Mouse (Mus musculus) forebrain, embryonic 12.5 days (tissue): ENCODE measurements around the gene Cgnl1. TPM values are rescaled to one million over a fixed set of nuclear protein-coding genes. Genes with fewer than 3 reads are reported as not detected.
"Not testable (repeated sequence)": the region's sequence is repeated elsewhere in the genome, so short reads cannot be mapped to it uniquely, and the experiment has no call there.

ENCODE experiments used
- ATAC-seq: fragments of 200-750 bp; cut with Nextera tagmentation; 2 replicates; pipeline ENCODE4 v1.8.0; 2017; ENCODE audit warnings: moderate TSS enrichment; ENCODE audit not compliant: low FRiP score
- H3K27ac ChIP-seq: fragments of 300-500 bp; sonication (generic); 2 replicates; pipeline ENCODE4 v1.5.1; 2016; ENCODE audit warnings: mild to moderate bottlenecking
- H3K27me3 ChIP-seq: fragments of 300-500 bp; sonication (generic); 2 replicates; pipeline ENCODE4 v1.6.1; 2016; ENCODE audit warnings: mild to moderate bottlenecking
- H3K36me3 ChIP-seq: fragments of 300-500 bp; sonication (generic); replicated peaks from 2 replicates; pipeline ENCODE4 v1.6.1; 2016; ENCODE audit warnings: mild to moderate bottlenecking
- H3K4me1 ChIP-seq: fragments of 300-500 bp; sonication (generic); 2 replicates; pipeline ENCODE4 v1.6.1; 2016
- H3K4me2 ChIP-seq: fragments of 300-500 bp; sonication (generic); 2 replicates; pipeline ENCODE4 v1.6.1; 2016; ENCODE audit warnings: mild to moderate bottlenecking, moderate library complexity
- H3K4me3 ChIP-seq: fragments of 300-500 bp; sonication (generic); replicated peaks from 2 replicates; pipeline ENCODE4 v1.5.1; 2016; ENCODE audit warnings: mild to moderate bottlenecking
- H3K9ac ChIP-seq: fragments of 300-500 bp; sonication (generic); 2 replicates; pipeline ENCODE4 v1.6.1; 2016; ENCODE audit warnings: mild to moderate bottlenecking
- H3K9me3 ChIP-seq: fragments of 300-500 bp; sonication (generic); 2 replicates; pipeline ENCODE4 v1.6.1; 2016
- WGBS: fragments of 180-500 bp; shearing (Covaris S2); methylation state at CpG from one replicate; pipeline ENCODE4 v1.1.7; 2016; 5-methylcytosine and 5-hydroxymethylcytosine counted together
- polyA plus RNA-seq: library from polyadenylated mRNA; unstranded; fragments of >200 nt; fragmentation: Nextera tagmentation; extraction: Ambion mirVana; gene quantifications from 2 replicates; pipeline ENCODE4 v1.2.1, GENCODE M21; 2016

Gene Cgnl1
- polyA plus RNA-seq, 1 experiment from 2014 or later = 5.2 TPM

DNA sequence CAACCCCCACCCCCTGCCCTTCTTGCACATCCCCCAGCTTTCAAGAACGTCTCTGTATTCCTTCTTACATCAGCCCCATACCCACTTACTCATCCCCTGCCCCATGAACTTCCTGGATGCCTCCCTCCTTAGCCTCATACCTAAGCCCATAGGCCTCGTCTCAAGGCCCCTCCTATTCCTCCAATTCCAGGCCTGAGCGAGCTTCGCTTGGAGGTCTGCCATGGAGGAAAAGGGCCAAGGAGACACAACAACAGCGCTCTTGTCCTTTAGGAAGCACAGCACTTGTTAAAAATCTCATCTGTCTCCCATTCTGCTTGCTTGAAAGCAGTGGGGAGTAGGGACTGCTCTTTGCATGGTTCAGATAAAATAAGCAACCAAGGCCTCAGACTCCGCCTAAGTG, 143.1 kb downstream of the Cgnl1 start:
- H3K27ac ChIP-seq = no peak overlapping the region
- no peak for ATAC-seq
- WGBS = 83% methylated on average over 6 of the region's 6 CpGs

DNA sequence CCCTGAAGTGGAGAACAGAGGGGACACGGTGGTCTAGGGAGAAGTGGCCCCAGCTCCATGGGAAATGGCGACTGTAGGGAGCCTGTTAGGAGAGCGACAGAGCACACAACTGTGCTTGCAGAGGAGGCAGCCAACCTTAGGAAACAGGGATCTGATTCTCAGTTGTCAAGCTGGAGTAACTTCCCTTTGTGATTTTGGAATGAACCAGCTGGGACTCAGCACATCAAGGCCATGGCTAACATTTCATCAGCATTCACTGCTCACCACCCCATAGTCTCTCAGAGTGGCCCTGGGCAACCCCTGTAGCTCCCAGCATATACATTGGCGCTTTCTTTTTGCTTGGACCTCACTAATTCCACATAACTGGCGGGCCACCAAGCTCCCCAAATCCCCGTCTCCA, 145.4 kb downstream of the Cgnl1 start:
- no peak for ATAC-seq
- 82% methylated on average over 6 of the region's 6 CpGs for WGBS

More for the DNA sequence above, 143.1 kb downstream of the Cgnl1 start:
- H3K27me3 ChIP-seq = no peaks in the 10 kb centered on the region
- no peak overlapping the region for H3K4me3 ChIP-seq
- H3K9ac ChIP-seq = no peak overlapping the region
- H3K9me3 ChIP-seq = no peaks in the 10 kb centered on the region
- H3K36me3 ChIP-seq = no peaks in the 10 kb centered on the region
- no peaks in the 10 kb centered on the region for H3K4me1 ChIP-seq
- H3K4me2 ChIP-seq = no peak overlapping the region

DNA sequence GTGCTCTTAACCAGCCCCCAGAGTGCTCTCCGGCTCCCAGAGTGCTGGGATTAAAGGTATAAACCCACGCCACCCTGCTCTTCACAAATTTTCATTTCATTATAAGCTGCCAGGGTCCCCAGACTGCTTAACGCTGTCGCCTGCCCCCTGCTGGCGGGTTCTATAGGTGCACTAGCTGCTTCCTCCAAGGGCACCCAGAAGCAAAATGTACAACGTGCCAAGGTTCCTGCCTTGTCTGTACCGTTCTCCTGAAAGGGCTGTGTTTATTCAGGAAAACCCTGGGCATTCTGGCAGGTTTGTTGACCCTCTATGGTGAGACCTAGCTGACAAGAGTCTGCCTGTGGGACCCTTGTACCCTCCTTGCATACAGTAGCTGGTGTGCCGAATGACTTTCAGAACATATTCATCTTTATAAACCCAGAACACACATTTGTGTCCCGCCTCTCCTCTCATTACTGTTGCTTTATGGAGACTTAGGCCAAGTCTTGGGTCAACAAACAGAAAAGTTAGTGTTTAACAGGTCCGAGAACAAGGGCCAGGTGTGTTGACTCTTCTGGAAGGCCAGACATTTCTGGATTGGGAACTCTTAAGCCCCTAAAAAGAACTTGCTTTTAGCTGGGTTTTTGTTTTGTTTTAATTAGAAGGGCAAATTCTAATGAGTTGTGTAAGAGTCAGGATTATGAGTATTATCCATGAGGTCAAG, 146.5 kb downstream of the Cgnl1 start:
- H3K4me3 ChIP-seq = no peak overlapping the region
- no peak overlapping the region for H3K4me2 ChIP-seq
- no peaks in the 10 kb centered on the region for H3K9me3 ChIP-seq
- H3K36me3 ChIP-seq = no peaks in the 10 kb centered on the region
- H3K27ac ChIP-seq = no peak overlapping the region
- no peak overlapping the region for H3K9ac ChIP-seq
- ATAC-seq = no peak
- no peaks in the 10 kb centered on the region for H3K4me1 ChIP-seq
- 47% methylated on average over 10 of the region's 10 CpGs for WGBS
- H3K27me3 ChIP-seq = no peaks in the 10 kb centered on the region

More for the DNA sequence above, 145.4 kb downstream of the Cgnl1 start:
- H3K9me3 ChIP-seq = no peaks in the 10 kb centered on the region
- no peaks in the 10 kb centered on the region for H3K27me3 ChIP-seq
- no peak overlapping the region for H3K27ac ChIP-seq
- no peak overlapping the region for H3K9ac ChIP-seq
- no peaks in the 10 kb centered on the region for H3K4me1 ChIP-seq
- no peak overlapping the region for H3K4me2 ChIP-seq
- no peaks in the 10 kb centered on the region for H3K36me3 ChIP-seq
- no peak overlapping the region for H3K4me3 ChIP-seq

DNA sequence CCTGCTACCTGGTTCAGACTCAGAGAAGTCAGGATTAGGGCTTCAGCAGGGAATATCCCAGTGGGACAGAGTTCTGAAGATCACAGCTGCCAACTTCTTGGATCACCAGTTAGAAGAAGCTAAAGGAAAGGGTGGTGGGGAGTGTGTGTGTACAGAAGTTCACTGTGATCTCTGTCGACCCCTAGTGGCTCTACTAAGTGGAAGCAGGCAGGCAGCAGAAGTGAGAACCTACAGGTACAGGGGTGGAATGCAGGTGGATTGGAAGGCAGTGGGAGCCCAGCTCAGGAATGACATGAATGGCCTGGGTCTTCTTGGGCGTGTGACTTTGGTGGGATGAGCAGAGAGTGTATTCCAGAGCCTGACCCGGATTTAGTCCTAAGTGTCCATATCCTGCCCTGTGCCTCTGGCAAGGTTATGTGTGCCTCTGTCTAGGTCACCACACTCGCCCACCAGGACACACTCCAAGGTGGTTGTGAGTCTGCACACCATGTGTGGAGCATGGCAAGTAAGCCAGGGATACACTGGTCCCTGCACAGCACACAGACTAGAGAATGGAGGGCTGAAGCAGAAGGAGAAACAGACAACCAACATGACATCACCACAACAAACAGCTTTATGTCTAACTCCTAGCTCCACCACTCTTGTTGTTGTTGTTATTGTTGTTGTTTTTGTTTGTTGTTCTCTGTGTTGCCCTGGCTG, 147.4 kb downstream of the Cgnl1 start:
- Histone ChIP-seq H3K27ac (no peak overlapping the region), H3K9ac (no peak overlapping the region), H3K4me1 (no peaks in the 10 kb centered on the region), H3K27me3 (no peaks in the 10 kb centered on the region), H3K4me2 (no peak overlapping the region), H3K36me3 (no peaks in the 10 kb centered on the region), H3K4me3 (no peak overlapping the region), H3K9me3 (no peaks in the 10 kb centered on the region)
- ATAC-seq = no peak
- WGBS = 32% methylated on average over 4 of the region's 4 CpGs

DNA sequence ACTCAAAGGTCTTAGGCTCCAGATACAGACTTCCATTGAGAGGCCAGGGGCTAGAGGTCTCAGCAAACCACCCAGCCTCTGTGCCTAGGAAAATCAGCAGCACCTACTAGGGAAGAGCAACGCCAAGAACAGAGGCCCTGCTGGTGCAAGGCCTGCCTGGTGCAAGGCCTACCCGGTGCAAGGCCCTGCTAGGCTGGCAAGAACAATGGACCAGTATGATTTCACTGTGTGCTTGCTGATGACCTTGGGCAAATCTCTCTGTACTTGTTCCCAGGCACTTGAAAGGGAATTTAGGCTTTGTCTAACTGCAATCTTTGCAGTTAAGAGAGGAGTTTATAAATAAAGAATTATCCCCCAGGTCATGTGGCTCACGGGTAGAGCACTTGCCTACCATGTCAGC, 148.8 kb downstream of the Cgnl1 start:
- ATAC-seq = no peak
- H3K4me3 ChIP-seq = no peak overlapping the region
- WGBS = 81% methylated on average over 3 of the region's 3 CpGs
- no peaks in the 10 kb centered on the region for H3K27me3 ChIP-seq
- no peaks in the 10 kb centered on the region for H3K9me3 ChIP-seq
- H3K27ac ChIP-seq = no peak overlapping the region
- H3K4me2 ChIP-seq = no peak overlapping the region
- H3K4me1 ChIP-seq = no peaks in the 10 kb centered on the region
- H3K36me3 ChIP-seq = no peaks in the 10 kb centered on the region
- no peak overlapping the region for H3K9ac ChIP-seq

DNA sequence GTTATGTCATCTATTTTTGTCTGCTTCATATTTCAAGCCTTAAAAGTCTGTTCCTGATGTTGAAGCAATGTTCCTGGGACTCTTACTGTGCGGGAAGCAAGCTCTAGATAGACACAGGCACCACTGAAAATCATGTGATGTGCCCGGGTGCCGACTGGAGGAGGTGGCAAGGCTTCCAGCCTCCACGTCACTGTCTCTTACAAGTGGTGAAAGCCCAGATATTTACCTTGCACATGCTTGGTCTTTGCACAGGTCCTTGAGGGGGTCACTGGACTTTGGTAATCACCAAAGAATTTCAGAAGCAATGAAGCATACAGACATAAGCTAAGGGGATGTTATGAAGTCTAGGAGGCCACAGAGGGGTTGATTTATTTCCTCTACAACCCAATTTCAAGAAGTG, 149.4 kb downstream of the Cgnl1 start:
- no peak overlapping the region for H3K4me2 ChIP-seq
- 91% methylated on average over 4 of the region's 4 CpGs for WGBS
- no peak overlapping the region for H3K27ac ChIP-seq
- no peaks in the 10 kb centered on the region for H3K9me3 ChIP-seq
- no peaks in the 10 kb centered on the region for H3K4me1 ChIP-seq
- H3K9ac ChIP-seq = no peak overlapping the region
- no peaks in the 10 kb centered on the region for H3K36me3 ChIP-seq
- H3K4me3 ChIP-seq = no peak overlapping the region
- no peak for ATAC-seq
- no peaks in the 10 kb centered on the region for H3K27me3 ChIP-seq

DNA sequence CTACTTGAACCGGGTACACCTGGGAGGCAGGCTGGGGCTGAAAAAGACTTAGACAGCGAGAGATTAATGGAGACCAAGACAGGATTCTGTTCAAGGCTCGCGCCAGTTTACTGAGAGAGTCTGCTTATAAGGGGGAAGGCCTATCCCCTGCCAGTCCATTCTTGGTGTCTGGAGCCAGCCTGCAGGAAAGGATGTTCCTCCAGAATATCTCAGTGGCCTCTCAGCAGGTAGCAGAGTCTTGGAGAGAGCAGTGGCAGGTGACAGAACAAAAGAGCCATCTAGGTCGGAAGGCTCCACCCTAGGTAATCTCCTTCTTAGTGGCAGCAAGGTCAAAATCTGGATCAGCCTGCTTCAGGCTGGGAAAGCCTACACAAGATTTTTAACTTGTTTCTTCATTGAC, 151.3 kb downstream of the Cgnl1 start:
- not testable (repeated sequence) for H3K4me3 ChIP-seq, H3K4me1 ChIP-seq, H3K9ac ChIP-seq, H3K27me3 ChIP-seq, H3K36me3 ChIP-seq, H3K27ac ChIP-seq, H3K9me3 ChIP-seq, ATAC-seq, H3K4me2 ChIP-seq
- 78% methylated on average over 5 of the region's 5 CpGs for WGBS

DNA sequence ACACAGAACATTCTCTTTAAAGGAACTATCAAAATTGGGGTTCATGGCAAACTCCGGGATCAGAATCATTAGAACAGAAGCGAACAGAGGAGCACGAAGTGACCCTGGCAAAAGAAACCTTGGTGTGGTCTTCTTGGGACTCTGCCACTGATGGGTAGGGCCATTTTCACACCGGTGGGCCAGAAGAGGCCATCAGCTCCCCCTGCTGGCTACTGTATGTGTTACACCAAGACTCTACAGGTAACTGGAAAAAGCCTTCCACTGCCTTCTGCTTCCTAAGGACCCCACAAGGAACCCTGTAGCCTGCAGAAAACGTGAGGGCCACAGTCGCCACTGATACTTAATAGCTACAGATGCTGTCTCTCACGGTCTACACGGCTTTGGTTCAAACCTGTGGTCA, 154.0 kb downstream of the Cgnl1 start:
- WGBS = 52% methylated on average over 8 of the region's 8 CpGs

DNA sequence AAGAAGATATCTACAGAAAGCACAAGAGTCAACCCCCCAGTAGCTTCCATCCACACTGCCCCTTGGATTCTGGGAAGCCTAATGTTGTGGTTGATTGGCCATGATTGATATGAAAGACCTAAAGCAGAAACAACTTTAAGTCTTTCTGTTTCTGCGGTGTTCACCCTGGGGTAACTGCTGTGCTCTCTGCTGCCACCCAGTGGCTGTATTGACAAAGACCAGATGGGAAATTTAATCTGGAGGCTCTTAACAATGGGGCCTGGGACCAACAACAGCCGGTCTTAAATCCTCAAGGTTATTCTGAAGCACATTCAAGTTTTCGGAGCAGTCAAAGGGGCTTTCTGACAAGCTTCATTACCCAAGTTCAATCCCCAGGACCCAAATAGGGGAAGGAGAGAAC, 155.2 kb downstream of the Cgnl1 start:
- Histone ChIP-seq H3K4me3 (no peak overlapping the region), H3K4me1 (no peaks in the 10 kb centered on the region), H3K9ac (no peak overlapping the region), H3K36me3 (no peaks in the 10 kb centered on the region), H3K9me3 (no peaks in the 10 kb centered on the region), H3K4me2 (no peak overlapping the region), H3K27ac (no peak overlapping the region), H3K27me3 (no peaks in the 10 kb centered on the region)
- no peak for ATAC-seq
- WGBS = 12% methylated on average over 3 of the region's 3 CpGs

More for the DNA sequence above, 154.0 kb downstream of the Cgnl1 start:
- Histone ChIP-seq H3K4me1 (no peaks in the 10 kb centered on the region), H3K4me2 (no peak overlapping the region), H3K36me3 (no peaks in the 10 kb centered on the region), H3K27ac (no peak overlapping the region), H3K27me3 (no peaks in the 10 kb centered on the region), H3K9me3 (no peaks in the 10 kb centered on the region), H3K4me3 (no peak overlapping the region), H3K9ac (no peak overlapping the region)
- no peak for ATAC-seq

DNA sequence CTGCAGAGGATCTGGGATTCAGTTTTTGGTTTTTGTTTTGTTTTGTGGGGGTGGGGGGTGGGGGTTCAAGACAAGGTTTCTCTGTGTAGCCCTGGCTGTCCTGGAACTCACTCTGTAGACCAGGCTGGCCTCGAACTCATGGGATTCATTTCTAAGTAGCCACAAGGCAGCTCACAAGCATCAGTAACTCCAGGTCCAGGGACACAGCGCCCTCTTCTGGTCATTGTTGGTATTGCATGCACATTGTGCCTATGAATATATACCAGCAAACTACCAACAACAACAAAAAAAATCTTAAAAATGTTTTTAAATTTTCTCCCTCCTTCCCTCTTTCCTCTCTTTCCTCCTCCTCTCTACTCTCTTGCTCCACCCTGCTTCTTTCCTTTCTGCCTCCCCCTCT, 156.8 kb downstream of the Cgnl1 start:
- no peak overlapping the region for H3K27ac ChIP-seq
- no peak for ATAC-seq
- no peaks in the 10 kb centered on the region for H3K4me1 ChIP-seq
- no peaks in the 10 kb centered on the region for H3K9me3 ChIP-seq
- no peak overlapping the region for H3K4me3 ChIP-seq
- H3K27me3 ChIP-seq = no peaks in the 10 kb centered on the region
- no peak overlapping the region for H3K9ac ChIP-seq
- H3K36me3 ChIP-seq = no peaks in the 10 kb centered on the region
- H3K4me2 ChIP-seq = no peak overlapping the region
- 30% methylated on average over 2 of the region's 2 CpGs for WGBS

DNA sequence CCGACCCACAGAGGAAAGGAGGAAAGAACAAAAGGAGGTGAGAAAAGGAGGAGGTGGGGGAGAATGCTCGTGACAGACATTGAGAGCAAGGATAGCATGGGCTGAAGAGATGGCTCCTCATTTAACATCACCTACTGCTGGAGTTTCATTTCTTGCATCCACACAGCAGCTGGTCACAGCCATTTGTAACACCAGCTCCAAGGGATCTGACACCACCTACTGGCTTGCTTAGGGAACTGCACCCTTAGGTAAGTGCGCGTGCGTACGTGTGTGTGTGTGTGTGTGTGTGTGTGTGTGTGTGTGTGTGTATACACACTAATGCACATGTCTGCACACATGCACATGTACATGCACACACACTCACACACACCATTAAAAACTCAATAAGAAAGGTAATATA, 158.4 kb downstream of the Cgnl1 start:
- no peak for ATAC-seq
- Histone ChIP-seq H3K36me3 (no peaks in the 10 kb centered on the region), H3K9ac (no peak overlapping the region), H3K4me1 (no peaks in the 10 kb centered on the region), H3K27ac (no peak overlapping the region), H3K9me3 (no peaks in the 10 kb centered on the region), H3K4me3 (no peak overlapping the region), H3K4me2 (no peak overlapping the region), H3K27me3 (no peaks in the 10 kb centered on the region)
- 87% methylated on average over 6 of the region's 6 CpGs for WGBS

DNA sequence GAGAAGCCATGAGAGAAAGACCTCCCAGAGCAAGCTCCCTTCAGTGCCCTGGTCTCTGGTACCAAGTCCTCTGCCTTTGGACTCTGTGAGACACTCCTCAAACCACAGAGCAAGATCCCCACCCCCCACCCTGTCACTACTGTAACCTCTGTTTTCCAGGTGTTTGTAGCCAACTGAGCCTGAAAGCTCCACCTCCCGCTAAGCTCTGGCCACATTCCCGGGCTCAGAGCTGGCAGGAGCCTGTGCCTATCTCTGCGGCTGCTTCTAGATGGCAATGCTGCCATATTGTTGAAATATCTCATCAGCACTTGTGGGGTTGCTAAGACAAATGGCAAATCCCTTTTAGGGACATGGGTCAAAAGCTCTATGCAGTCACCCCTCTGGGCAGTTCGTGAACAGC, 159.5 kb downstream of the Cgnl1 start:
- no peak for ATAC-seq
- H3K27ac ChIP-seq = no peak overlapping the region
- no peaks in the 10 kb centered on the region for H3K27me3 ChIP-seq
- WGBS = 84% methylated on average over 4 of the region's 4 CpGs
- H3K4me1 ChIP-seq = no peaks in the 10 kb centered on the region
- H3K9me3 ChIP-seq = no peaks in the 10 kb centered on the region
- no peak overlapping the region for H3K4me3 ChIP-seq
- H3K9ac ChIP-seq = no peak overlapping the region
- H3K4me2 ChIP-seq = no peak overlapping the region
- no peaks in the 10 kb centered on the region for H3K36me3 ChIP-seq

DNA sequence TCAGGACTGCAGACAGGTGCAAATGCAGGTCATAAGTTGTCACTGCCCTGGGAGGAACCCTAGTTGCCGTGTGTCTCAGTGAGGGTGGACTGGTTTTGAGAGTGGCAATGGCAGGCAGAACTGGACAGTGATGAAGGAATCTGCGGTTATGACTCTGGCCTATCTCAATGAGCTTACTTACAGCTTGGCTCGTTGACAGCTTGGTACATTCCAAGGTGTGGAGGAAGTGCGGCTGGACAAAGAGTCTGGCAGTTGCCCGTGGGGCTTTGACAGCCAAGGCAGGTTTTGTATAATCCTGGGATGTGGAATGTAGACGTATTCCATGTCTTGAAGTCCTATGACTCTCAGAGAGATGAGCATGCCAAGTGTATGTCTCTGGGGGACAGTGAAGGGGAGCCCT, 162.4 kb downstream of the Cgnl1 start:
- Histone ChIP-seq H3K27ac (no peak overlapping the region), H3K4me1 (no peaks in the 10 kb centered on the region), H3K4me3 (no peak overlapping the region), H3K9me3 (no peaks in the 10 kb centered on the region), H3K4me2 (no peak overlapping the region), H3K27me3 (no peaks in the 10 kb centered on the region), H3K36me3 (no peaks in the 10 kb centered on the region), H3K9ac (no peak overlapping the region)
- ATAC-seq = no peak
- 83% methylated on average over 6 of the region's 6 CpGs for WGBS
